Comparison of ENCODE assay signal across 15 mouse cellular contexts in the genomic region with DNA sequence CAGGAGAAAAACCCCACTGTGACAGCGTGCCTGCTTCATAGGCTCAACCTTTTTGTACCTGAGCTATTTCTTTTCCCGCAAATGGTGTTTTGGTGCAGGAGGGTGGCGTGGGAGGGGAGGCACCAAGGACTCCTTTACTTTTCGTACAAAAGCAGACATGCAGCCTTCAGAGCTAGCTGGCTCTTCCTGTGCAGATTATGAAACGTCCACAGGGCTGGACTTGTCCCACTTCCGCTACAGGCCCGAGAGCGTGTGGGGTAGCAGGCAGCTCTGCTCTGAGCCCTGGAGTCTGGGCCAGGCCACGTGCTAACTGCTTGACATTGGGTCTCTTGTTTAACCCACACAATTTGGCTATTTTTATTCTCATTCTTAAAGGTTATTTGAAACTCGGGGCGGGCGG. TPM values are rescaled to one million over a fixed set of nuclear protein-coding genes. Genes with fewer than 3 reads are reported as not detected.
DNase-seq lines count a peak whose midpoint lies in the region.
"Had no signal": no experiment of that assay in that cellular context is flagged by ENCODE, and none has a peak within 500 bp of the region (broad histone marks: within the 10 kb centered on the region; RNA-seq: fewer than 3 reads in every experiment).

No protein-coding gene starts in this region.

- intact Hi-C loops in heart, postnatal 25 days (cut with DNase I) = no loop called here
- intact Hi-C loops in left cerebral cortex, postnatal 4 days (cut with DNase I) = no loop called here

- peak; percentile 95 for DNase-seq in heart, adult 11 months
- DNase-seq in heart, postnatal 25 days (ENCODE audit: low spot score) = no peak
- DNase-seq in left cerebral cortex, adult 18-20 months (ENCODE audit: low spot score in 2 of 2) = peak; percentile 34 to 49
- no peak for DNase-seq in left cerebral cortex, postnatal 4 days
- peak; percentile 18 to 55 for DNase-seq in right cerebral cortex, postnatal 36 days (ENCODE audit: low spot score in 2 of 2)
- DNase-seq in right cerebral cortex, postnatal 25 days = no peak
- no peak for DNase-seq in cerebellum, adult 11 months
- DNase-seq: cerebellum, adult 8-10 months; cerebellum, postnatal 36 days; embryo, embryonic 11 days; gastrocnemius, postnatal 10 days; heart, adult 18-20 months; kidney, postnatal 14 days; liver, postnatal 0 days; spleen, adult 18-20 months had no signal

RNA-seq across cellular contexts. Expression of a gene that starts 4.7 kb away (rescaled TPM):
- total RNA-seq in heart, postnatal 25 days (2021) = under 1 TPM; 0.39 to 0.49 TPM
- 10 to 100 TPM; 65.7 to 67.5 TPM for total RNA-seq in left cerebral cortex, adult 18-20 months (2021)
- 10 to 100 TPM; 54.6 to 63.8 TPM for total RNA-seq in left cerebral cortex, postnatal 4 days (2021)

RNA-seq across cellular contexts. Expression of a gene that starts 19.1 kb away (rescaled TPM):
- 10 to 100 TPM; 37.1 to 40.5 TPM for total RNA-seq in heart, postnatal 25 days (2021)
- total RNA-seq in left cerebral cortex, adult 18-20 months (2021) = 10 to 100 TPM; 37.7 to 48.9 TPM
- 10 to 100 TPM; 35.5 to 44.3 TPM for total RNA-seq in left cerebral cortex, postnatal 4 days (2021)

RNA-seq across cellular contexts. Expression of a gene that starts 26.3 kb away (rescaled TPM):
- total RNA-seq in heart, postnatal 25 days (2021) = 1 to 10 TPM; 4.2 to 4.6 TPM
- 1 to 10 TPM; 6.9 to 9.2 TPM for total RNA-seq in left cerebral cortex, adult 18-20 months (2021)
- total RNA-seq in left cerebral cortex, postnatal 4 days (2021) = 1 to 10 TPM; 9.7 to 9.9 TPM

RNA-seq across cellular contexts. Expression of a gene that starts 48.6 kb away (rescaled TPM):
- total RNA-seq in heart, postnatal 25 days (2021) = under 1 TPM; 0.20 to 0.26 TPM
- total RNA-seq in left cerebral cortex, adult 18-20 months (2021) = 10 to 100 TPM; 60.1 to 63.7 TPM
- 10 to 100 TPM; 84.5 to 94.1 TPM for total RNA-seq in left cerebral cortex, postnatal 4 days (2021)

RNA-seq across cellular contexts. Expression of a gene that starts 54.0 kb away (rescaled TPM):
- 10 to 100 TPM; 81.8 to 82.6 TPM for total RNA-seq in heart, postnatal 25 days (2021)
- 10 to 100 TPM; 76.0 to 87.1 TPM for total RNA-seq in left cerebral cortex, adult 18-20 months (2021)
- total RNA-seq in left cerebral cortex, postnatal 4 days (2021) = 10 to 100 TPM; 55.3 to 56.7 TPM

Comparison
In these comparisons a context has a peak if more than half of its experiments do, and no peak if none do; other contexts are left out.
1. DNase-seq: peak in heart, adult 11 months (single experiment), left cerebral cortex, adult 18-20 months (2 of 2) and right cerebral cortex, postnatal 36 days (2 of 2); none in heart, postnatal 25 days (single experiment), left cerebral cortex, postnatal 4 days (single experiment), right cerebral cortex, postnatal 25 days (single experiment) and cerebellum, adult 11 months (single experiment).
2. RNA of a gene that starts 4.7 kb away (total RNA-seq): 65.7 to 67.5 TPM in left cerebral cortex, adult 18-20 months and 54.6 to 63.8 TPM in left cerebral cortex, postnatal 4 days; 0.39 to 0.49 TPM in heart, postnatal 25 days; every median in the first group is over 10 times any median in the second.